Mouse (Mus musculus): ENCODE measurements around the gene Efnb1. TPM values are rescaled to one million over a fixed set of nuclear protein-coding genes. Genes with fewer than 3 reads are reported as not detected.
"Not testable (repeated sequence)": the region's sequence is repeated elsewhere in the genome, so short reads cannot be mapped to it uniquely, and the experiment has no call there.

The Efnb1 gene
- total RNA-seq (2021), result 10 to 100 TPM; 25.9 to 29.8 TPM

- peak; percentile 90 for DNase-seq
Measured at GRCm38 (mm10) chrX:99135523-99136258, at the start of gene Efnb1. Gene Efnb1, plus strand, starts transcription at chrX:99136130.

DNA sequence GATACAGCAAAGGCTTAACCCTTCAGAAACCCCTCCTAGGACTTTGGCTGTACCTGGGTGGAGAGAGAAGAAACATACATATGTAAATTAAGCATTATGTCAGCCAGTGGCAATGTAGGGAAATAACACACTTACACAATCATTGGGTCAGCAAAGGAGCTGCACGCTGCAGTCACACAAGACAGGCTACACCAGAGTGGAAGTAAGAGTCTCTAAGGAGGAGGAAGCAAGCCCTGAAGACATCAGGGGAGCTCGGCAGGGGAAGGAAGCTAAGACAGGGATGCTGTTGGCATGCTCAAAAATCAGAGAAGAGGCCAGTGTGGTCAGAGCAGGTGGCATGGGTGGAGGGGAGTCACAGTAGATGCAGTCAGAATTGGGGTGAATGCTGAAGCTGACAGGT, 43.2 kb upstream of the Efnb1 start:
- no peak for DNase-seq

GRCm38 (mm10) chrX:99111088-99111724, 24.7 kb upstream of the Efnb1 start:
- DNase-seq, result not testable (repeated sequence)

DNA sequence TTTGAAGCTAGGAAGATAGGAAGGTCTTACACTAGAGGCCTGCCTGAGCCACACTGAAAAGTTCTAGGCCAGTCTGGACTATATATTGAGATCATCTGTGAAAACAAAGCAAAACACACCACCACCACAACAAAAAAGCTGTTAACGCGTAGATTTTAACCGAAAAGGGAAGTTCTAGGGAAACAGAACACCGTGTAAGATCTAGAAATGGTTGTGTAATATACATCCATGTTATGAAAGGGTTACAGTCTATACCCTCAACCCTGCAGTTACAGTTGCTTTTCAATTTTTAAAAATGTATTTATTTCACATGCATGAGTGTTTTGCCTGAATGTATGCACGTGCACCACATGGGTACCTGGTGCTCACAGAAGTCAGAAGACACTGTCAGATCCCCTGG, 16.4 kb upstream of the Efnb1 start:
- DNase-seq, result no peak

GRCm38 (mm10) chrX:99130059-99130458, 5.9 kb upstream of the Efnb1 start:
- DNase-seq, result peak; percentile 87

DNA sequence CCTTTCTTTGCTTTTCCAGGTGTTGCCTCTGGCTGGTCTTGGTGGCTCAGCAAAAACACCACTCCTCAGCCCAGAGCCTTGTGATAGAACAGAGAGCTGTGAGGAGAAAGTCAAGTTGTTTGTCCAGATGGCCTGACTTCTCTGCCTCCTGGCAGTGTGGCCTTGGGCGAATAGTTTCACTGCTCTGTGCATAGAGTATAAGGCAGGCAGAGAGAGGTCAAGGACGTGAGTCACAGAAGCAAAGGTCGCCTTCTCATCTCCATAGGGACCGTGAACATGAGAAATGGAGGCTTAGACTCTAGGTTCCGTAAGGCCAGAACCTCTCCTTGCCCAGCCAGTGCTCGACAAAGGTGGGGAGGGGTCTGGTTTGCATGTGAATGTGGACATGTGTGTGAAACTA, 3.4 kb upstream of the Efnb1 start:
- DNase-seq, result no peak

DNA sequence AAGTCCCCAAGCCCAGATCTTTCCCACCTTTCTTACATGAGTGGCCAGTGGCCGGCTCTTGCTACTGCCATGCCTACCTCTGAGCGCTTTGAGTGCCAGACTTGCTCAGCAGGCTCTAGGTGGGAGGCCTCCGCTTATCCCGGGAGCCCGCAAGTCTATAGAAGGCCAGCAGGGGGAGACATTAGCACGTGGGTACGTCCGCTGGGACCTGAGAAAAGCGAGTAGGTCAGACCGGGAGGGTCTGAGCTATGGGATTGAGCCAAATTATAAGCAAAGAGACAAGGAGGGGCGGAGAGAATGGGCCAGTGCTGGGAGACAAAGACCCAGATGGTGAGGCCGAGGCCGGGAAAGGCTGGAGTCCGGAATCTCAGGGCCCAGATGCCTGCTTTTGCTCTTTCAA, 1.0 kb upstream of the Efnb1 start:
- DNase-seq, result peak; percentile 86

DNA sequence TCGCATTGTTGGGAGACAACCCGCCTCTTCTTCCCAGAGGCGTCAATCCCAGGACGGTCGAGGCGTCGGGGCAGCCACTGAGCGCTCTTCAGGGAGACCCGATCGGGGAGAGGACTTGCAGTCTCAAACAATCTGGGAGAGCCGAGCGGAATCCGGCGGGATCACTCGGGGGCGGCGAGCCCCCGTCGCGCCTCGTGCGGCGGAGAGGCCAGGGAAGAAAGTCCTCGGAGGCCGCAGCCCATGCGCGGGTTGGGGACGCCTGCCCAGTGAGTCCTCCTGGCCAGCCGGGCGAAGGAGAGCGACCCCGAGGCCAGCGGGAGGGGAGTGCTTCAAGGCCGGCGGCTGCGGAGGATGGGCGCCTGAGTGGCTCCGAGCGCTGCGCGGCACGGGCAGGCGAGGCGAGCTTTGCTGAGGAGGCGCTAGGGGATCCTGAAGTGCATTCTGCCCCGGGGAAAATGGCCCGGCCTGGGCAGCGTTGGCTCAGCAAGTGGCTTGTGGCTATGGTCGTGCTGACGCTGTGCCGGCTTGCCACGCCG, 569 bp downstream of the Efnb1 start:
- peak; percentile 55 for DNase-seq

DNA sequence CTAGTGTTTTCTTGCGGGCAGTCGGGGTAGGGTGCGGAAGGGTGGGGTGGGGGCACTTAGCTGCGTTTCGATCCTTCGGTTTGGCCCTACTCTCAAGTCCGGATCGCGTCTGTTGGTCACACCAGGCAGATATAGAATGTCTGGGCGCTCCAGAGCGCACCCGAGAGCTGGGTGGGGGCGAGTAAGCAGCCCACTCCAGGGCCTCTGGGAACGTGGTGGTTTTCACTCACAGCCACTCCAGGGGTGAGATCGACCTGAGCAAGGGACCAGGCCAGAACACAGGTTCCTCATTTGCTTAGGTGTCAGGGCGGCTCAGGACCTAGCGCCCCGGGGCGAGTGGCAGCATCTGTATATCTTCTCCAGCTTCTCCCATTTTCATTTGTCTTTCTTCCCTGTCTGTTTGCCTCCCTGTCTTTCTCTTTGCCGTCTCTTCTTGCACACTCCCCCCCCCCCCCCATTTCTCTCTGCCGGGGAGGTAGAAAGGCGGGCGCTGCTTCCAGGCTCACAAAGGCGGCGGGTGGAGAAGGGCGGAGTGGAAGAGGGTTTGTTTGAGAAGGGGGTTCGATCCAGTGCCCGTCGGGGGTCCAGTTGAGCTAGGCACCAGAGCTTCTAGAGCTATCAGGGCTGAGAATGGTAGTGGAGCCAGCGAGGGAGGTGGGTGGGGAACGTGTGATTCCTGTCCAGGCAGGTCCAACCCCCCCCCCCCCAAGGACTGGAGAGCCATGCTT, 1.4 kb downstream of the Efnb1 start:
- no peak for DNase-seq

DNA sequence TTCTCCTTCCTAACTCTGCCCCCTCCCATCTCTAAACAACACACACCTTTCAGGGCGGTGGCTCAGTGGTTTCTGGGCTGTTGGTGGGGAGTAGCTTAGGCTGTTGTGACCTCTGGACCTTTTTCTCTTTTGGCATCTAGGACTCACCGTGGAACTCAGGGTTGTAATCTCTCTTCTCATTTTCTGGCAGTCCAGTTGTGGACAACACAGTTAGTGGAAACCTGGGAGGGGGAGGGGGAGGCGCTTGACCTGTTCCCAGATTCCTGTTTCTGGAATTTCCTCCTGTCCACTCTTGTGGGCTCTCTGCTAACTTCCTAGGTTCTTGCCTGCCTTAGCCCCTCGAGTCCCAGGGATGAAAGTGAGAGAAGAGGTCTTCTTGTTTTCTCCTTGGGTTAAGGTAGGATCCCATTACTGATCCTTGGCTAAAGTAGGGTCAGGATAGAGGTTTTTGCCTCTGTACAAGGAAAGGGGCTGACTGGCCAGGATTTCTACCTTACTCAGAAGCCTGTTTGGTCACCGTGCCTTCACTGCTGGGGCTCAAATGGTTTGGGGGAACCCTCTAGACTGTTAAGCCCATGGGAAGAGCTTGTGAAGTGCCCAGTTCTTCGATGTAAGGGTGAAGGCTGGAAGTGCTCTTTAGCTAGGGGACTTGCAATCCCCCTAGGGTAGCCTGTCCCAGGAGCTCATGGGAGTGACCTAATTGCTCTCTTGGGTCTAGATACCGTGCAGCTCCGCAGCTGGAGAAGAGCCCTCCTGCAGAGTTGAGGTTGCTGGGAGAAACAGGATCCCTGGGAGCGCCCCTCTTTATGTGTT, 2.2 kb downstream of the Efnb1 start:
- no peak for DNase-seq

GRCm38 (mm10) chrX:99141079-99141478, 5.1 kb downstream of the Efnb1 start:
- no peak for DNase-seq

DNA sequence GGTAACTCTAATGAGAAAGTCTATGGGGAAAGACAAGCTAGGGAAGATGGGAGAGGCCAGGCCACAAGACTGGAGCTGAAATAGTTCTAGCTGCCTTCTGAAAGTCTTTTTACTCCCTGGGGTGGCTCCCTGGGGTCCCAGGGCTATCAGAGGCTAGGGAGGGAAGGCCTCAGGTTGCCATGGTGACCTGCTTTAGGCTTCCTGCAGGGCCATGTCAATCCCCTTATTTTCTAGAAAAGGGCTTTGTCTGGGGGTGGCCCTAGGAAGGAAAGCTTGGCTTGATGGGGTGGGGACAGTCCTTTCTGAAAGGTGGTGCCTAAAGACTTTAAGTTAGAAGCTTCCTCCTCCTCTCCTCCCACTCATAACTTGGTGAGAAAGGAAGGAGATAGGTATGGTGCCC, 6.0 kb downstream of the Efnb1 start:
- DNase-seq, result no peak

- no peak for DNase-seq
Measured at GRCm38 (mm10) chrX:99145561-99145960, 9.6 kb downstream of the Efnb1 start.

DNA sequence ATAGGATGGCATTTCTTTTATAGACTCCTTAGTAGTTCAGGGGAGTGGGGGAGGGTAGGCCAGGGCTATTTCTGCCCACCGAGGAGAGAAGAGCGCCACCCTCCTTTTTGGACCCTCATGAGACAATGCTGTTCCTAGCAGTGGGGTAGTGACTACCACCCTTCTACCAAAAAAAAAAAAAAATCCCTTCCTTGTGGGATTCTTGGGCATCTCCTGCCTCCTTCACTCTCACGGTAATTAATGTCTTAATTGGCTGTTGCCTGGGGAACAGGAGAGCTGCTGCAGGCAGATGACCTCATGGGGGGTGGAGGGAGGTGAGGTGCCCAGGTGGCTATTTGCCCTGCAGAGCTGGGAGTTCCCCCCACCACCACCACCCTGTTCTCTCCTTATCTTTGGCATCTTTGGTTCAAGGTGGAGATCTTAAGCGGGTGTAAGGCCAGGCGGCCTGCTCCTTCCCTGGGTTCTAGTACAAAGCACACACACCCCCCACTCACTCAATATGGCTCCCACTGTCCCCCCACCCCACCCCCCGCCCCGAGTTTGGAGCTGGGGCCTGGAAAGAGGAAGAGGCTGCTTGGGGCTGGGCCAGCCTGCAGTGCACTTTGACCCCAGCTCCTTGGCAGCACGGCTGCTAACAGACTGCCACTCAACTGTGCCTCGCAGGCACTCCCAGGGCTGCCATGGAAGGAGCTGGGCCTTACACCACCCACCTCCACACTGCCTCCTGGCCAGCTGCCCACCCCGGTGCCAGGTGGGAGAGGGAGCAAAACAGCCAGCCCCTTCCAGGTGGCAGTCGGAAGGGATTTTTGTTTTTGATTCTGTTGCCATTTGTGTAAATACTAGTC, 12.4 kb downstream of the Efnb1 start:
- no peak for DNase-seq

- no peak for DNase-seq
Measured at GRCm38 (mm10) chrX:99149047-99149446, 13.1 kb downstream of the Efnb1 start.

DNA sequence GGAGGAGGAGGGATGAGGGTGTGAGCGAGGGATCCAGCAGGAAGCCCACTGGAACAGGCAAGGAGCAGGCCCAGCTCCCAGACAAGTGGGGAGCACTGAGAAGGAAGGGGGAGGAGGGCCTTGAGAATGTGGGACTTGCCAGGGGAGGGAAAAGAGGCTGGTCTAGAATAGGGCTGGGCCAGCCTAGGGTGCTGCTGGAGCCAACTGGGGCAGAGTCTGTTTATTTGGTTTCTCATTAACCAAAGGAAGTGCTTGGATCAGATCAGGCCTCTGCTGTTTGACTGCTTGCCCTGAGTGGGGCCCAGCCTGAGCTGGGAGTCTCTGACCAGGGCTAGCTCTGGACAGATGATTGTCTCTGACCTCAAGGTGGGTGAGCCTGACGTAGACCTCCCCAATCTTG, 14.0 kb downstream of the Efnb1 start:
- no peak for DNase-seq

- DNase-seq, result no peak
Measured at GRCm38 (mm10) chrX:99150712-99151111, 14.8 kb downstream of the Efnb1 start.

GRCm38 (mm10) chrX:99151434-99151833, 15.5 kb downstream of the Efnb1 start:
- DNase-seq, result no peak

- DNase-seq, result no peak
Measured at GRCm38 (mm10) chrX:99152141-99152540, 16.2 kb downstream of the Efnb1 start.

GRCm38 (mm10) chrX:99152566-99153265, 16.8 kb downstream of the Efnb1 start:
- DNase-seq, result no peak

DNA sequence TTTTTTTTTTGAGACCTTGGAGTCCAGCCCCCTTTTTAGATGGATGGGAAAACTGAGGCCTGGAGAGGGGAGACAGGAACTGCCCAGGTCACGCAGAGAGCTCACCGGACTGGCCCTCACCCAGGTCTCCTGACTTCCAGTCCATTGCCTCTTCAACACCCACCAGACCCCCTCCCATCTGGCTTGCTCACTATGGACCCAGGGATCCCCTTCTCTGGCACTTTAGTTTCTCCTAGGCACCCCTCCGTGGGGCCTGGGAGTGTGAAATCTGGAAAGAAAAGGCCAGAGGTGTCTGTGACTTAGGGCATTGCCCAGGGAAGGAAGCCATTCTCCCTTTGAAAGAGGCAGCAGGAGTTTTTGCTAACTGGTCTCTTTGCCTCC, 17.3 kb downstream of the Efnb1 start:
- DNase-seq, result no peak

All from heart, postnatal 4 days (tissue).